Mouse (Mus musculus): ENCODE data around the gene Slit1.

DNA sequence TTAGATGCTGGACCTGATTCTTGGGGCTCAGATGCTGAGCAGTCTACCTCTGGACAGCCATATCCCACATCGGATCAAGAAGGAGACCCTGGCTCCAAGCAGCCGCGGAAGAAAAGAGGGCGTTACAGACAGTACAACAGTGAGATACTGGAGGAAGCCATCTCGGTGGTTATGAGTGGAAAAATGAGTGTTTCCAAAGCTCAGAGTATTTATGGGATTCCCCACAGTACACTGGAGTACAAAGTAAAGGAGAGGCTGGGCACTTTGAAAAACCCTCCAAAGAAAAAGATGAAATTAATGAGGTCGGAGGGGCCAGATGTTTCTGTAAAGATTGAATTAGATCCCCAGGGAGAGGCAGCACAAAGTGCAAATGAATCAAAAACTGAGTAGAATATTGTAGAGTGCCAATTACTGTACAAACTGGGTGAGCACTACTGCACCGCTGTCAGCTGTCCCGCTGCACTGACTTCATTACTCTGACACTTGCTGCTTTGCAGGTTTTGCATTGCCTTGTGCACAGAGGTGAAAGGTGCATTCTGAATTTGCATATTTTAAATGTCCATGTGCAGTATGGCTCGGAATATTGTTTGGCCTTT is 184.5 kb downstream of the Slit1 start:
- TF ChIP-seq CTCF (IDR thresholded peaks at IDR 0.05; ENCODE audit: insufficient read depth, low read depth, low read length), result no peak
- no peak for TF ChIP-seq POLR2A (IDR thresholded peaks at IDR 0.05; ENCODE audit: insufficient read depth, low read depth, low read length)
